Mouse (Mus musculus): ENCODE data around the gene Gng3. TPM values are rescaled to one million over a fixed set of nuclear protein-coding genes. Genes with fewer than 3 reads are reported as not detected.

The Gng3 gene
- not detected for total RNA-seq (2023)

DNA sequence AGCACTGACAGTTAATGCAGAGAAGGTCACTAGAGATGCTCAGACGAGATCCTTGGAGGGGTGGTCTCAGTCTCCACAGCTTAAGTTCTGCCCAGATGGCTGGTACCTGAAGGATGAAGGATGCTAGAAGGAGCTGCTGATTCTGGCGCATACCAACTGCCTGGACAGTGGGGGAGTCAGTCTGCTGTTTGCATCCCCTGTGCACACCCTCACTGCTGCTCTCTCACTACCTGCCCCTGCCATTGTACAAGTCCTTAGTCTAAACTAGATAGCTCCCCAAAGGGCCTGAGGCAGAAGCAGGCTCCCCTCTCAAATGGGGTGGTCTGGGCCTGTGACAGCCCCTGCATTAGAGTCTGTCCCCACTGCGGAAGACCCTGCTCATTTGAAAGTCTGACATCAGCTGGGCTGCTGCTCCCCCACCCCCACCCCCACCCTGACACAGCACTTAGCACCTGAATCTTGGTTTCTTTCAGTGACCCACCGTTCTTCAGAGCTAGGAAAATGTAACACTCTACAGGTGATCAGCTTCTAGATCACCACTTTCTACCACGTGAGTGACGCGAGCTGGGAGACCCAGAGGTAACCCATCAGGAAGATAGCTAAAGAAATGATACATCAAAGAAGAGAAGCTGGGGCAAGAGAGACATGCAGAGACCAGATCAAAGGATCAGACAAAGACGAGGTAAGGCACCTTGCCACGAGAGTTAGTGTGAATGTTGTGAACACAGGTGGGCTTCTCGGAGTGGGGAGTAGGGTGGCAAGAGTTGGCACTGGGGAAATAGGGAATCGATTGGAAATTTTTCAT, at the start of gene Gng3:
Gene Gng3 (minus strand): TSS at position 92 of the 805 bp plus-strand sequence.

GRCm38 (mm10) chr19:8883616-8884015, 44.6 kb upstream of the Gng3 start, which contains the start of the genes Lbhd1 and Gm49403:
TSS of gene Lbhd1 (plus strand) at chr19:8883732.
TSS of gene Gm49403 (plus strand) at chr19:8883930.

DNA sequence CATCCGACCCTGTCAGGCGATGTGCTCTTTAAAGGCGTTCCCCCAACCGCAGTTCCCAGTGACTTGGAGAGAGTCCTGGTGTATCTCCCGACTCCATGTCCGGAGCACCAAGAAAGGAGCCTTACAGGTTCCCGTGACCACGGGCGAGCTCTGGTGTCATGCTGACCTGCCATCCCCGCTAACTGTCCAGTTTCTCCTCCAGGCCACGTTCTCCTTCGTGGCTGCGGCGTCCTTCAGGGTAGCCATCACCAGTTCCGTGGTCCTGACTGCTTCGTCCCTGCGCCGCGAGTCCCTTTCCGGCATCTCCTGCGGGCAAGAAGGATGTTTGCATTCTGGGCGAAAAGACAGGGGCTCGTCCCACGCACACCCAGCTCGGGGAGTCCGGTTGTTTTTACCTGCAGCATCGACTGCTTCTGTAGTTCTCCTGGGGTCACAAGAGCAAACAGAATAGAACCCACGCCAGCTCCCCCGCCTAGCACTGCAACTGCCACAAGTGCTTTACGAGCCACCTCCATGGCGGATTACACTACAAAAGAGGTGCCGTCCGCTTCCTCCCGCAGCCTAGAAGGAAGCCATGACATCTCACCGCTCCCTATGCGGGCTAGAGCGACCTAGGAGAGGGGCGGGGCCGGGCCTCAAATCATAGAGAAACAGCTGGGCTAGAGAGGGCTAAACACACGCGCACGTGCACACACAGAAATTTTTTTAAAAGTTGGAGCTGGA, 41.5 kb upstream of the Gng3 start, which contains the start of gene Uqcc3:
Gene Uqcc3 (minus strand): TSS at position 613 of the 723 bp plus-strand sequence.

GRCm38 (mm10) chr19:8871267-8872186, 32.5 kb upstream of the Gng3 start, which contains the start of gene Ubxn1:
TSS of gene Ubxn1 (plus strand) at chr19:8871496.

GRCm38 (mm10) chr19:8850402-8850901, 11.5 kb upstream of the Gng3 start, which contains the start of gene Lrrn4cl:
TSS of gene Lrrn4cl (plus strand) at chr19:8850768.

GRCm38 (mm10) chr19:8837251-8837791, 1.7 kb downstream of the Gng3 start, which contains the start of gene Bscl2:
TSS of gene Bscl2 (plus strand) at chr19:8837467.

GRCm38 (mm10) chr19:8829660-8830059, 9.3 kb downstream of the Gng3 start, which contains the start of gene AC129217.1:
TSS of gene AC129217.1 (plus strand) at chr19:8829773.

DNA sequence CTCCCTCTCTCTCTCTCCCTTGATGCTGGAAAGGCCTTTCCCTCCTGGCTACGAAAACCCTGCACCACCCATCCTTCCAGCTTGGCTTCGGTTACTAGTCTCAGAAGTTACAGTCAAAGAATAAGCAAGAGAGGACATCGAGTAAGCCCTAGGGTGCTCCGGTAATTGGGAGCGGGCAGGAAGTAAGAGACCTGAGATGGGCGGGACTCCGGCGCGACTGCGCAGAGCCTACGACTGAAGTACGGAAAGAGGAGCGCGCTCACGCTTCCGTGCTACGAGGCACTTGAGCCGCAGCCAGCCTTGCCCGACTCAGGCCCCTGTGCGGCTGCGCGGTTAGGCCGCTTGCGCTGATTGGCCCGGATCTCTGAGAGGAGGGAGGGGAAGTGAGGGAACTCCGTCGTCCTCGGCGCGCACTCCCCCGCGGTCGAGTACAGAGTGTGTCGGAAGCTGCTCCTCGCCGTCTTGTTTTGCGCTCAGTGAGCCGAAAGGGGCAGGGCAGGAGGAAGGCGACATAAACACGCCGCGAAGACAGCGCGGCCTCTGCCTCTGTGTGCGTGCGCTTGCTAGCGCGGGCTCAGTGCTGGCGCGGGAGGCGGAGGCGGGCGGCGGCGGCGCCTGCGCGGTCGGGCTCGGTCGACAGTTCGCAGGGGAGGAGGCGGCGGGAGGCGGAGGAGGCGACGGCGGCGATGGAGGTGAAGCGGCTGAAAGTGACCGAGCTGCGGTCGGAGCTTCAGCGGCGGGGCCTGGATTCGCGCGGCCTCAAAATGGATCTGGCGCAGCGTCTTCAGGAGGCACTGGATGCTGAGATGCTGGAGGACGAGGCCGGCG, 19.2 kb downstream of the Gng3 start, which contains the start of gene Hnrnpul2:
Gene Hnrnpul2 (plus strand): TSS at position 415 of the 828 bp plus-strand sequence.

GRCm38 (mm10) chr19:8818801-8819595, 20.0 kb downstream of the Gng3 start, which contains the start of gene Ttc9c:
TSS of gene Ttc9c (minus strand) at chr19:8819333.

DNA sequence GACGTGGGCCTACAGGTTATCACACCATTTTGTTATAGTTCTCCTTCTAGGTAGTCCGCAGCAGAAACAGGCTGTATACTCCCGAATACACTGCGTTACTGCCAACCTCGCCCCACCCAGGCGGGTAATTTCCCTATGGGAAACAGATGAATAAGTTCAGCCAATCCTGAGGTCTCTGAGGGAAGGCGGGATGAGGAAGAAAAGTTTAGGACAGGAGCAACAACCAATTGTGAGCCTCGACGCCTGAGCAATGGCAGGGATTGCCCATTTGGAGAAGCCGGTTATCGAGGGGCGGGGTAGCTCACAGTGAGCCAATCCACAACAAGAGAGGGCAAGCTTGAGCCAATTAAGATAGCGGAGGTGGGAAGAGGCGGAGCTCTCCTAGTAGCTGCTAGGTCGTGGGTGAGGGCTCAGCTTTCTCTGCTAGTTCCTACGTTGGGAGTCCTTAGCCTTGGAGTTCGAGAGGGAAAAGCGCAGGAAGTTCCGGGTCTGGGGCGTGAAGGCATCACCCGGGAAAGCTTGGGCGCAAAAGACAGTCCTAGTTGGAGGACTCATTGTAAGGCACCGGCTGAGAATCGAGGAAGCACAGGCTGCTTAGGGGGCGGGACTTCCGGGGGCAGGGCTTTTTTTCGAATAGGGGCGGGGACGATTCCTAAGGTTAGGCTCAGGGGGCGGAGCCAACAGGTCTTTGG, 36.7 kb downstream of the Gng3 start, which contains the start of gene Zbtb3:
Gene Zbtb3 (plus strand): TSS at position 426 of the 692 bp plus-strand sequence.

DNA sequence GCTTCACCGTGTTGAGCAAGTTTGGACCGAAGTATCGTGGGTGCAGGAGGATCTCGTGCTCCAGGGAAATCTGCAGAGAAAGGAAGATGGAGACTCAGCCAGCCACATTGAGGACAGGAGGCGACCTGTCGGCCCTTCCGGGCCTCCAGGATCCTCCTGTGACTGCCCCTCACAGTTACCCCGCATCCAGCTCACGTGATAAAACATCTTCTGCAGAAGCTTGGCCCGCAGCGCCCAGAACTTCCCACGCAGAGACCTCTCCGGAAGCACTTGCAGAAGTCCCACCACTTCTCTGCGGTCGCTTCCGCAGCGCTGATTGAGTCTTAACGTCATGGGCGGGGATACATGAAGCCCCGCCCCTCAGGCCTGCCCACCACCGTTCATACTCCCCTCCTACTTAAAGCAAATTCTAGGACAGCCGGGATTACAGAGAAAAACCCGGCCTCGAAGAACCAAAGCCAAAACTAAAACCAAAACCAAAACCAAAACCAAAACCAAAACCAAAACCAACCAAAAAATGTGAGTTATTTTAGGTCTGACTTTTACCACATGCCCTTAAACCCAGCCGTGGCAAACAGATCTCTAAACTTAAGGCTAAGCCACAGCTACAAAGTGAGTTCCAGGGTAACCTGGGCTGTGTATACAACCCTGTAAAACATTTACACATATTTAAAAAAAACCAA, 40.6 kb downstream of the Gng3 start, which contains the start of gene Polr2g:
Gene Polr2g (minus strand): TSS at position 314 of the 683 bp plus-strand sequence.

Other genes with a start within 250 kb of the Gng3 start
- not detected for gene Slc22a8, start 247.9 kb downstream of the Gng3 start, total RNA-seq (2023)
- not detected for gene Slc22a6, start 221.2 kb downstream of the Gng3 start, total RNA-seq (2023)
- gene Chrm1, start 175.4 kb downstream of the Gng3 start, total RNA-seq (2023): not detected
- gene Slc3a2, start 115.8 kb downstream of the Gng3 start, total RNA-seq (2023): 174 TPM
- gene Wdr74, start 103.4 kb downstream of the Gng3 start, total RNA-seq (2023): 92.0 TPM
- gene 1700092M07Rik, start 98.5 kb downstream of the Gng3 start, total RNA-seq (2023): 7.7 TPM
- gene Stx5a, start 97.8 kb downstream of the Gng3 start, total RNA-seq (2023): 251 TPM
- gene Nxf1, start 82.1 kb downstream of the Gng3 start, total RNA-seq (2023): 533 TPM
- gene Tmem223, start 68.2 kb downstream of the Gng3 start, total RNA-seq (2023): 39.0 TPM
- 68.8 TPM for gene Tmem179b, start 64.7 kb downstream of the Gng3 start, total RNA-seq (2023)
- gene Taf6l, start 52.8 kb downstream of the Gng3 start, total RNA-seq (2023): 10.7 TPM
- gene Polr2g, start 40.6 kb downstream of the Gng3 start, total RNA-seq (2023): 62.8 TPM
- 0.77 TPM for gene Zbtb3, start 36.6 kb downstream of the Gng3 start, total RNA-seq (2023)
- gene Ttc9c, start 19.9 kb downstream of the Gng3 start, total RNA-seq (2023): 25.7 TPM
- gene Hnrnpul2, start 19.2 kb downstream of the Gng3 start, total RNA-seq (2023): 104 TPM
- 8.5 TPM for gene AC129217.1, start 9.4 kb downstream of the Gng3 start, total RNA-seq (2023)
- gene Bscl2, start 1.7 kb downstream of the Gng3 start, total RNA-seq (2023): 39.8 TPM
- gene Lrrn4cl, start 11.6 kb upstream of the Gng3 start, total RNA-seq (2023): 1.0 TPM
- 118 TPM for gene Ubxn1, start 32.3 kb upstream of the Gng3 start, total RNA-seq (2023)
- 36.8 TPM for gene Uqcc3, start 41.7 kb upstream of the Gng3 start, total RNA-seq (2023)
- gene Lbhd1, start 44.5 kb upstream of the Gng3 start, total RNA-seq (2023): 15.5 TPM
- gene Gm49403, start 44.7 kb upstream of the Gng3 start, total RNA-seq (2023): not detected
- 28.3 TPM for gene 1810009A15Rik, start 49.7 kb upstream of the Gng3 start, total RNA-seq (2023)
- not detected for gene Gm49416, start 49.7 kb upstream of the Gng3 start, total RNA-seq (2023)
- gene Ints5, start 53.8 kb upstream of the Gng3 start, total RNA-seq (2023): 21.0 TPM
- 133 TPM for gene Ganab, start 58.9 kb upstream of the Gng3 start, total RNA-seq (2023)
- 47.9 TPM for gene B3gat3, start 81.2 kb upstream of the Gng3 start, total RNA-seq (2023)
- gene Rom1, start 90.2 kb upstream of the Gng3 start, total RNA-seq (2023): 4.2 TPM
- 81.1 TPM for gene Eml3, start 90.4 kb upstream of the Gng3 start, total RNA-seq (2023)
- 190 TPM for gene Mta2, start 102.7 kb upstream of the Gng3 start, total RNA-seq (2023)
- 37.9 TPM for gene Tut1, start 114.7 kb upstream of the Gng3 start, total RNA-seq (2023)
- 593 TPM for gene Eef1g, start 127.8 kb upstream of the Gng3 start, total RNA-seq (2023)
- gene Ahnak, start 150.1 kb upstream of the Gng3 start, total RNA-seq (2023): 73.0 TPM
- not detected for gene Scgb1a1, start 248.8 kb upstream of the Gng3 start, total RNA-seq (2023)